ENCODE assay signal across 8 mouse cellular contexts in the genomic region with DNA sequence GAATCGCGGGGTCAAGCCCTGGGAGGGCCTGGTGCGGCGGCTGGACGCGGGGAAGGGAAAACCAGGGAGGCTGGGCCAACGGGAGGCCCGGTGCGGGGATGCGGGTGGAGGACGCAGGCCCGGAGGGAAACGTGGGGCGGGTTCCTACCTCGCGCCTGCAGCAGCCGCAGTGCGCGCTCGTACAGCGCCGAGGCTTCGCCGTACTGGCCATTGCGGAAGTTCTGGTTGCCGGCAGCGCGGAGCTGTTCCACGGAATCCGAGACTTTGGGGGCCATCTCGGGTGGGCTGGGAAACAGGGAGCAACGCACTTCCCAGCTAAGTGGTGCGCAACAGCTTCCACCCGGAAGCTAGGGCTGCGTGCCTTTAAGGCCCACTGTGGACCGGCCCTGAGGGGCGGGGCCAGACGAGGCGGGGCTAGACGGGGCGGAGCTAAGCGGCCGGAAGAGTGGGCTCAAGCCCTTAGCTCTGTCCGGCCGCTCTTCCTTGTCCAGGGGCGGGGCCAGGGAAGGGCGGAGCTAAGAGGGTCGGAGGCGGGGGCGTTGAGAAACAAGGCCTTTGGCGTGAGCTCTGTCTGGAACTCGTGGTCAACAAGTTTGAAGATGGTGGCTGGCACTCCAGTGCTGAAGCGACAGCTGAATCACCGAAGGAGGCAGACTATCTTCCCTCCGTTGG. TPM values are rescaled to one million over a fixed set of nuclear protein-coding genes. Genes with fewer than 3 reads are reported as not detected.
DNase-seq lines count a peak whose midpoint lies in the region; ATAC-seq and TF ChIP-seq lines count a peak whose summit lies in the region.

A gene (minus strand): TSS at position 405 of the 672 bp plus-strand sequence.

- peak within 1 kb of the TSS; percentile 87 for H3K27ac ChIP-seq in forebrain, postnatal 0 days (ENCODE audit: low read depth, low read length)
- peak within 1 kb of the TSS; percentile 56 for H3K27ac ChIP-seq in lung, embryonic 15.5 days

- no peaks in the 10 kb centered on the region for H3K9me3 ChIP-seq in G1E (replicated peaks)
- no peaks in the 10 kb centered on the region for H3K9me3 ChIP-seq in forebrain, postnatal 0 days (ENCODE audit: low read length)
- H3K9me3 ChIP-seq in lung, embryonic 15.5 days = no peaks in the 10 kb centered on the region

- H3K27me3 ChIP-seq in G1E (ENCODE audit: insufficient read depth, low read length) = no peaks in the 10 kb centered on the region
- no peaks in the 10 kb centered on the region for H3K27me3 ChIP-seq in forebrain, postnatal 0 days (ENCODE audit: insufficient read depth, low read length)
- no peaks in the 10 kb centered on the region for H3K27me3 ChIP-seq in lung, embryonic 15.5 days

- H3K4me1 ChIP-seq in G1E (ENCODE audit: insufficient read depth, low read depth, low read length) = peaks cover 33% of the 10 kb centered on the region
- H3K4me1 ChIP-seq in forebrain, postnatal 0 days (ENCODE audit: insufficient read depth) = peaks cover 15% of the 10 kb centered on the region
- H3K4me1 ChIP-seq in lung, embryonic 15.5 days = peaks cover 34% of the 10 kb centered on the region

- H3K4me2 ChIP-seq in forebrain, postnatal 0 days (ENCODE audit: low read depth) = peak within 1 kb of the TSS; percentile 75
- peak within 1 kb of the TSS; percentile 69 for H3K4me2 ChIP-seq in lung, embryonic 15.5 days

- peak; percentile 80 for ATAC-seq in G1E (ENCODE audit: extremely low read depth, insufficient number of reproducible peaks, low FRiP score, poor library complexity, severe bottlenecking)
- peak; percentile 89 for ATAC-seq in forebrain, postnatal 0 days
- peak; percentile 98 for ATAC-seq in lung, embryonic 15.5 days (ENCODE audit: borderline replicate concordance, extremely low read depth, low FRiP score, low TSS enrichment)

- DNase-seq in G1E (ENCODE audit: low spot score) = peak; percentile 93
- DNase-seq in cerebellum, adult 18-20 months = peak; percentile 95 to 97
- peak; percentile 90 for DNase-seq in forebrain, postnatal 0 days
- peak; percentile 98 for DNase-seq in heart, postnatal 4 days
- peak; percentile 82 to 83 for DNase-seq in layer of hippocampus, adult 8-10 months (ENCODE audit: low spot score in 2 of 2)
- DNase-seq in ovary, adult 18-20 months (ENCODE audit: low spot score) = peak; percentile 93
- peak; percentile 85 for DNase-seq in thymus, postnatal 0 days (ENCODE audit: low spot score)

- peak within 1 kb of the TSS; percentile 88 for H3K9ac ChIP-seq in forebrain, postnatal 0 days
- H3K9ac ChIP-seq in lung, embryonic 15.5 days = peak within 1 kb of the TSS; percentile 72

- no peak for TF ChIP-seq CTCF in G1E (IDR thresholded peaks at IDR 0.05; ENCODE audit: low read depth, low read length)
- no peak; the same call in 1 of the 2 replicates for TF ChIP-seq CTCF in forebrain, postnatal 0 days (IDR thresholded peaks at IDR 0.05; ENCODE audit: low read depth)

- H3K4me3 ChIP-seq in G1E (ENCODE audit: low read depth, low read length) = peak within 1 kb of the TSS; percentile 94
- H3K4me3 ChIP-seq in forebrain, postnatal 0 days (ENCODE audit: low read depth, low read length) = peak within 1 kb of the TSS; percentile 87
- H3K4me3 ChIP-seq in lung, embryonic 15.5 days = peak within 1 kb of the TSS; percentile 74

- peaks cover 40% of the 10 kb centered on the region for H3K36me3 ChIP-seq in G1E (replicated peaks)
- no peaks in the 10 kb centered on the region; the same call in 1 of the 2 replicates for H3K36me3 ChIP-seq in forebrain, postnatal 0 days (ENCODE audit: insufficient read depth)
- H3K36me3 ChIP-seq in lung, embryonic 15.5 days = peaks cover 5% of the 10 kb centered on the region

- WGBS in forebrain, postnatal 0 days = under 1% methylated on average over 55 of the region's 55 CpGs
- WGBS in lung, embryonic 15.5 days = 1% methylated on average over 55 of the region's 55 CpGs

RNA-seq across cellular contexts. Expression of the gene that starts here (rescaled TPM):
- 57.3 and 61.0 TPM in 2 replicates for total RNA-seq in G1E (2014; fragmentation: Nextera tagmentation)
- 63.0 and 65.3 TPM in 2 replicates for total RNA-seq in G1E (2017)
- polyA plus RNA-seq in G1E (2012) = 36.3 and 48.2 TPM in 2 replicates
- total RNA-seq in forebrain, postnatal 0 days (2014; rRNA removed) = 37.2 and 42.2 TPM in 2 replicates
- 49.4 and 54.2 TPM in 2 replicates for polyA plus RNA-seq in forebrain, postnatal 0 days (2015; fragmentation: Nextera tagmentation; extraction: Ambion mirVana)
- 10 to 100 TPM; 28.0 to 28.7 TPM for total RNA-seq in heart, postnatal 4 days (2021)
- 100 to 1,000 TPM; 108 to 114 (median 109) TPM for total RNA-seq in layer of hippocampus, adult 8-10 months (2022)
- polyA plus RNA-seq in lung, embryonic 15.5 days (2015; fragmentation: Nextera tagmentation; extraction: Ambion mirVana) = 52.3 and 53.0 TPM in 2 replicates
- polyA plus RNA-seq in thymus, postnatal 0 days (2015; fragmentation: Nextera tagmentation; extraction: Ambion mirVana) = 80.0 and 80.8 TPM in 2 replicates

Comparison
In these comparisons a context has a peak if more than half of its experiments do, and no peak if none do; other contexts are left out.
1. Peak in every context shown above with its lines: DNase-seq, ATAC-seq, H3K4me3 ChIP-seq and H3K27ac ChIP-seq.